Mouse (Mus musculus) midbrain, embryonic 16.5 days (tissue): Measurements from ENCODE around the gene I0C0044D17Rik. TPM values are rescaled to one million over a fixed set of nuclear protein-coding genes. Genes with fewer than 3 reads are reported as not detected.

Experiments used
- ATAC-seq: fragments of 200-750 bp; cut with Nextera tagmentation; 2 replicates; pipeline ENCODE4 v1.8.0; 2017; ENCODE audit warnings: moderate TSS enrichment
- H3K27ac ChIP-seq: fragments of 300-500 bp; sonication (generic); 2 replicates; pipeline ENCODE4 v1.5.1; 2014; ENCODE audit warnings: mild to moderate bottlenecking, low read length, mixed read lengths
- H3K27me3 ChIP-seq: fragments of 300-500 bp; sonication (generic); 2 replicates; pipeline ENCODE4 v1.6.1; 2014; ENCODE audit warnings: low read depth, low read length, mixed read lengths; ENCODE audit not compliant: control insufficient read depth, insufficient read depth
- H3K36me3 ChIP-seq: fragments of 300-500 bp; sonication (generic); 2 replicates; pipeline ENCODE4 v1.6.1; 2014; ENCODE audit warnings: mild to moderate bottlenecking, low read length, moderate library complexity, mixed read lengths; ENCODE audit not compliant: control insufficient read depth, insufficient read depth
- H3K4me1 ChIP-seq: fragments of 300-500 bp; sonication (generic); 2 replicates; pipeline ENCODE4 v1.6.1; 2014; ENCODE audit warnings: mild to moderate bottlenecking, low read length, mixed read lengths; ENCODE audit not compliant: control insufficient read depth, insufficient read depth
- H3K4me2 ChIP-seq: fragments of 300-500 bp; sonication (generic); 2 replicates; pipeline ENCODE4 v1.6.1; 2014; ENCODE audit warnings: mild to moderate bottlenecking, low read length, mixed read lengths
- H3K4me3 ChIP-seq: fragments of 300-500 bp; sonication (generic); 2 replicates; pipeline ENCODE4 v1.5.1; 2014; ENCODE audit warnings: low read depth, mild to moderate bottlenecking, low read length, moderate library complexity, mixed read lengths
- H3K9ac ChIP-seq: fragments of 300-500 bp; sonication (generic); 2 replicates; pipeline ENCODE4 v1.6.1; 2014; ENCODE audit warnings: low read depth, low read length, mixed read lengths
- H3K9me3 ChIP-seq: fragments of 300-500 bp; sonication (generic); replicated peaks from 2 replicates; pipeline ENCODE4 v1.6.1; 2014; ENCODE audit warnings: mild to moderate bottlenecking, low read length, mixed read lengths; ENCODE audit not compliant: control insufficient read depth, poor library complexity, severe bottlenecking
- WGBS: fragments of 180-500 bp; shearing (Covaris S2); extraction: QIAGEN DNeasy Blood & Tissue Kit; methylation state at CpG from one replicate; pipeline ENCODE4 v1.1.7; 2014; 5-methylcytosine and 5-hydroxymethylcytosine counted together
- polyA plus RNA-seq: library from polyadenylated mRNA; unstranded; fragments of >200 nt; fragmentation: Nextera tagmentation; extraction: Ambion mirVana; gene quantifications from 2 replicates; pipeline ENCODE4 v1.2.1, GENCODE M21; 2015

The I0C0044D17Rik gene
- polyA plus RNA-seq, 1 experiment from 2014 or later = not detected

GRCm38 (mm10) chr4:98816807-98817183 is 6.8 kb downstream of the I0C0044D17Rik start:
- H3K27me3 ChIP-seq = peaks cover 19% of the 10 kb centered on the region
- peak; percentile 44 for ATAC-seq
- 2% methylated on average over 14 of the region's 14 CpGs for WGBS

GRCm38 (mm10) chr4:98806306-98806705 is 17.3 kb downstream of the I0C0044D17Rik start:
- Histone ChIP-seq H3K9ac (no peak overlapping the region), H3K4me1 (no peaks in the 10 kb centered on the region), H3K27me3 (no peaks in the 10 kb centered on the region), H3K4me3 (no peak overlapping the region), H3K36me3 (no peaks in the 10 kb centered on the region), H3K27ac (no peak overlapping the region), H3K4me2 (no peak overlapping the region), H3K9me3 (no peaks in the 10 kb centered on the region)
- WGBS = 94% methylated on average over 9 of the region's 9 CpGs
- ATAC-seq = no peak

More at GRCm38 (mm10) chr4:98816807-98817183, 6.8 kb downstream of the I0C0044D17Rik start:
- peak overlapping the region; percentile 66 for H3K9ac ChIP-seq
- peaks cover 3% of the 10 kb centered on the region for H3K4me1 ChIP-seq
- H3K27ac ChIP-seq = no peak overlapping the region
- H3K9me3 ChIP-seq = no peaks in the 10 kb centered on the region
- H3K4me3 ChIP-seq = peak overlapping the region; percentile 75
- H3K36me3 ChIP-seq = no peaks in the 10 kb centered on the region
- H3K4me2 ChIP-seq = peak overlapping the region; percentile 99

GRCm38 (mm10) chr4:98805291-98806048 is 18.2 kb downstream of the I0C0044D17Rik start:
- 71% methylated on average over 12 of the region's 12 CpGs for WGBS

GRCm38 (mm10) chr4:98804476-98805134 is 19.0 kb downstream of the I0C0044D17Rik start:
- no peak overlapping the region for H3K4me3 ChIP-seq
- 87% methylated on average over 7 of the region's 7 CpGs for WGBS
- H3K27ac ChIP-seq = no peak overlapping the region

More at GRCm38 (mm10) chr4:98805291-98806048, 18.2 kb downstream of the I0C0044D17Rik start:
- Histone ChIP-seq H3K27me3 (no peaks in the 10 kb centered on the region), H3K4me1 (no peaks in the 10 kb centered on the region), H3K4me3 (no peak overlapping the region), H3K9me3 (no peaks in the 10 kb centered on the region), H3K4me2 (no peak overlapping the region), H3K9ac (no peak overlapping the region), H3K27ac (no peak overlapping the region), H3K36me3 (no peaks in the 10 kb centered on the region)
- no peak for ATAC-seq

GRCm38 (mm10) chr4:98801775-98802174 is 21.9 kb downstream of the I0C0044D17Rik start:
- Histone ChIP-seq H3K9ac (no peak overlapping the region), H3K27ac (no peak overlapping the region), H3K27me3 (no peaks in the 10 kb centered on the region), H3K36me3 (no peaks in the 10 kb centered on the region), H3K4me2 (no peak overlapping the region), H3K4me1 (0 out of 2 replicates have a peak, but pooled peaks cover 1% of the 10 kb centered on the region), H3K4me3 (no peak overlapping the region), H3K9me3 (no peaks in the 10 kb centered on the region)
- ATAC-seq = no peak
- WGBS = 97% methylated on average over 11 of the region's 11 CpGs

More at GRCm38 (mm10) chr4:98804476-98805134, 19.0 kb downstream of the I0C0044D17Rik start:
- no peak overlapping the region for H3K4me2 ChIP-seq
- no peaks in the 10 kb centered on the region for H3K36me3 ChIP-seq
- H3K4me1 ChIP-seq = no peaks in the 10 kb centered on the region
- no peak overlapping the region for H3K9ac ChIP-seq
- no peak for ATAC-seq
- no peaks in the 10 kb centered on the region for H3K9me3 ChIP-seq
- H3K27me3 ChIP-seq = no peaks in the 10 kb centered on the region

GRCm38 (mm10) chr4:98800824-98801223 is 22.8 kb downstream of the I0C0044D17Rik start:
- ATAC-seq = no peak
- no peaks in the 10 kb centered on the region for H3K36me3 ChIP-seq

GRCm38 (mm10) chr4:98796591-98797341 is 26.9 kb downstream of the I0C0044D17Rik start:
- H3K27me3 ChIP-seq = no peaks in the 10 kb centered on the region
- peaks cover 5% of the 10 kb centered on the region; the same call in 1 of the 2 replicates for H3K4me1 ChIP-seq
- peak; percentile 67 for ATAC-seq
- H3K36me3 ChIP-seq = no peaks in the 10 kb centered on the region
- 46% methylated on average over 11 of the region's 11 CpGs for WGBS
- H3K9me3 ChIP-seq = no peaks in the 10 kb centered on the region
- no peak overlapping the region for H3K4me2 ChIP-seq
- peak overlapping the region; percentile 31 for H3K27ac ChIP-seq
- no peak overlapping the region for H3K4me3 ChIP-seq
- H3K9ac ChIP-seq = no peak overlapping the region

More at GRCm38 (mm10) chr4:98800824-98801223, 22.8 kb downstream of the I0C0044D17Rik start:
- Histone ChIP-seq H3K9me3 (no peaks in the 10 kb centered on the region), H3K9ac (no peak overlapping the region), H3K4me1 (peaks cover 5% of the 10 kb centered on the region; the same call in 1 of the 2 replicates), H3K27me3 (no peaks in the 10 kb centered on the region), H3K4me3 (no peak overlapping the region), H3K4me2 (no peak overlapping the region), H3K27ac (no peak overlapping the region)
- 81% methylated on average over 8 of the region's 8 CpGs for WGBS

GRCm38 (mm10) chr4:98795241-98795640 is 28.4 kb downstream of the I0C0044D17Rik start:
- H3K4me2 ChIP-seq = no peak overlapping the region
- no peaks in the 10 kb centered on the region for H3K9me3 ChIP-seq
- no peaks in the 10 kb centered on the region for H3K27me3 ChIP-seq
- no peak for ATAC-seq
- H3K4me3 ChIP-seq = no peak overlapping the region
- peaks cover 5% of the 10 kb centered on the region; the same call in 1 of the 2 replicates for H3K4me1 ChIP-seq
- 83% methylated on average over 2 of the region's 2 CpGs for WGBS
- H3K27ac ChIP-seq = no peak overlapping the region
- H3K36me3 ChIP-seq = no peaks in the 10 kb centered on the region
- no peak overlapping the region for H3K9ac ChIP-seq
